Mouse (Mus musculus): ENCODE data around the gene Tbc1d14. TPM values are rescaled to one million over a fixed set of nuclear protein-coding genes. Genes with fewer than 3 reads are reported as not detected.
A peak's percentile ranks its signal among the peaks of the same experiment; 100 is the strongest.

The Tbc1d14 gene
- total RNA-seq, 2 experiments from 2014 or later: 90.4 to 103 TPM

- DNase-seq (ENCODE audit: low spot score in 2 of 2): no peak
Measured at GRCm38 (mm10) chr5:36465889-36466288, 127.2 kb downstream of the Tbc1d14 start.

GRCm38 (mm10) chr5:36464709-36465661, 128.1 kb downstream of the Tbc1d14 start, which contains the start of gene Grpel1:
Grpel1 (plus strand) TSS chr5:36464998.
- peak; percentile 95 to 100 for DNase-seq (ENCODE audit: low spot score in 2 of 2)

GRCm38 (mm10) chr5:36463391-36463790, 129.7 kb downstream of the Tbc1d14 start:
- no peak for DNase-seq (ENCODE audit: low spot score in 2 of 2)

GRCm38 (mm10) chr5:36462810-36463209, 130.3 kb downstream of the Tbc1d14 start:
- peak; percentile 75 to 77 for DNase-seq (ENCODE audit: low spot score in 2 of 2)

- DNase-seq (ENCODE audit: low spot score in 2 of 2): no peak
Measured at GRCm38 (mm10) chr5:36461231-36461630, 131.8 kb downstream of the Tbc1d14 start.

GRCm38 (mm10) chr5:36460712-36461111, 132.4 kb downstream of the Tbc1d14 start:
- no peak for DNase-seq (ENCODE audit: low spot score in 2 of 2)

GRCm38 (mm10) chr5:36458926-36459325, 134.2 kb downstream of the Tbc1d14 start:
- peak in 1 of 2 experiments; percentile 47 for DNase-seq (ENCODE audit: low spot score in 2 of 2)

GRCm38 (mm10) chr5:36457706-36458105, 135.4 kb downstream of the Tbc1d14 start:
- no peak for DNase-seq (ENCODE audit: low spot score in 2 of 2)

- DNase-seq (ENCODE audit: low spot score in 2 of 2): no peak
Measured at GRCm38 (mm10) chr5:36452821-36453220, 140.3 kb downstream of the Tbc1d14 start.

GRCm38 (mm10) chr5:36451872-36452389, 141.1 kb downstream of the Tbc1d14 start:
- no peak for DNase-seq (ENCODE audit: low spot score in 2 of 2)

- DNase-seq (ENCODE audit: low spot score in 2 of 2): no peak
Measured at GRCm38 (mm10) chr5:36451119-36451518, 142.0 kb downstream of the Tbc1d14 start.

GRCm38 (mm10) chr5:36449710-36450358, 143.2 kb downstream of the Tbc1d14 start:
- no peak for DNase-seq (ENCODE audit: low spot score in 2 of 2)

GRCm38 (mm10) chr5:36447872-36448271, 145.2 kb downstream of the Tbc1d14 start:
- DNase-seq (ENCODE audit: low spot score in 2 of 2): no peak

GRCm38 (mm10) chr5:36446166-36446890, 146.7 kb downstream of the Tbc1d14 start:
- no peak for DNase-seq (ENCODE audit: low spot score in 2 of 2)

- no peak for DNase-seq (ENCODE audit: low spot score in 2 of 2)
Measured at GRCm38 (mm10) chr5:36445028-36445427, 148.0 kb downstream of the Tbc1d14 start.

GRCm38 (mm10) chr5:36444611-36445010, 148.5 kb downstream of the Tbc1d14 start:
- DNase-seq (ENCODE audit: low spot score in 2 of 2): no peak

GRCm38 (mm10) chr5:36440741-36441140, 152.3 kb downstream of the Tbc1d14 start:
- no peak for DNase-seq (ENCODE audit: low spot score in 2 of 2)

Measured in layer of hippocampus, postnatal 14 days (tissue).